Mouse (Mus musculus): ENCODE data around the gene Atp6v1f. TPM values are rescaled to one million over a fixed set of nuclear protein-coding genes. Genes with fewer than 3 reads are reported as not detected.

Atp6v1f gene
- polyA plus RNA-seq (2015; fragmentation: Nextera tagmentation; extraction: Ambion mirVana) = 221 and 243 TPM in 2 replicates

- no peaks in the 10 kb centered on the region for H3K27me3 ChIP-seq
- peak within 1 kb of the TSS; percentile 44; the same call in 1 of the 2 replicates for H3K27ac ChIP-seq
- peak; percentile 90 for ATAC-seq (ENCODE audit: insufficient number of reproducible peaks, low FRiP score, low TSS enrichment, low read depth)
- H3K9me3 ChIP-seq = no peaks in the 10 kb centered on the region
- peaks cover 20% of the 10 kb centered on the region for H3K36me3 ChIP-seq
- peak within 1 kb of the TSS; percentile 62 for H3K4me3 ChIP-seq
- peak within 1 kb of the TSS; percentile 73 for H3K4me2 ChIP-seq
- H3K4me1 ChIP-seq = peaks cover 8% of the 10 kb centered on the region
- under 1% methylated on average over 39 of the region's 39 CpGs for WGBS
- peak within 1 kb of the TSS; percentile 47 for H3K9ac ChIP-seq
These were observed at the start of gene Atp6v1f for GRCm38 (mm10) chr6:29467583-29468354. Gene Atp6v1f, plus strand, starts transcription at chr6:29467718.

DNA sequence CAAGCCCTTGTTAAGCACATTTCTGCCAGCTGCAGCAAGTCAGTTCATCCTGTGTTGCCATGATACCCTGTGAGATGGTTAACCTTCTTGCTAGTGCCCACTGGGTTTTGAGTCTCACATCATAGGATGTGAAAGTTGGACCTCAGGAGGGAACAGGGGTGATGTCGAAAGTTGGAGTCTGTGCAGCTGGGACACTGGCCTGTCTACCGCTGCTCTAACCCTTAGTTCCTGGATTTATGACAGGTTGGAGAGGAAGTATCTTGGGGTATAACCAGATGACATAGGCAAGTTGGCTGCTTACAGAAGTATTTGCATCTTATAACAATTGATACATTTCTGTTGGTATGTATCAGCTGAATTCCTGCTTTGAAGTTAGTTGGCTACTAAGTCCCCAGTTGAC is 46.9 kb upstream of the Atp6v1f start:
- no peak overlapping the region for H3K27ac ChIP-seq
- no peak overlapping the region for H3K4me3 ChIP-seq
- ATAC-seq (ENCODE audit: insufficient number of reproducible peaks, low FRiP score, low TSS enrichment, low read depth) = no peak
- no peaks in the 10 kb centered on the region for H3K9me3 ChIP-seq
- H3K4me1 ChIP-seq = no peaks in the 10 kb centered on the region
- no peak overlapping the region for H3K4me2 ChIP-seq
- H3K36me3 ChIP-seq = peaks cover 7% of the 10 kb centered on the region; the same call in 1 of the 2 replicates
- no peak overlapping the region for H3K9ac ChIP-seq
- 90% methylated on average over 2 of the region's 2 CpGs for WGBS
- H3K27me3 ChIP-seq = no peaks in the 10 kb centered on the region

- no peak overlapping the region for H3K27ac ChIP-seq
- no peaks in the 10 kb centered on the region for H3K9me3 ChIP-seq
- no peak for ATAC-seq (ENCODE audit: insufficient number of reproducible peaks, low FRiP score, low TSS enrichment, low read depth)
- H3K4me2 ChIP-seq = no peak overlapping the region
- no peaks in the 10 kb centered on the region for H3K4me1 ChIP-seq
- no peaks in the 10 kb centered on the region; the same call in 1 of the 2 replicates for H3K36me3 ChIP-seq
- H3K9ac ChIP-seq = no peak overlapping the region
- no peak overlapping the region for H3K4me3 ChIP-seq
- no peaks in the 10 kb centered on the region for H3K27me3 ChIP-seq
- WGBS = 87% methylated on average over 8 of the region's 8 CpGs
These were observed 42.4 kb upstream of the Atp6v1f start for GRCm38 (mm10) chr6:29425118-29425517.

GRCm38 (mm10) chr6:29426331-29426730 is 41.2 kb upstream of the Atp6v1f start:
- H3K27me3 ChIP-seq = no peaks in the 10 kb centered on the region
- no peak for ATAC-seq (ENCODE audit: insufficient number of reproducible peaks, low FRiP score, low TSS enrichment, low read depth)

GRCm38 (mm10) chr6:29428171-29428570 is 39.3 kb upstream of the Atp6v1f start:
- H3K27me3 ChIP-seq = peaks cover 2% of the 10 kb centered on the region; the same call in 1 of the 2 replicates
- no peak overlapping the region for H3K9ac ChIP-seq
- no peaks in the 10 kb centered on the region for H3K36me3 ChIP-seq
- no peak overlapping the region for H3K4me2 ChIP-seq
- peaks cover 23% of the 10 kb centered on the region for H3K4me1 ChIP-seq
- ATAC-seq (ENCODE audit: insufficient number of reproducible peaks, low FRiP score, low TSS enrichment, low read depth) = no peak
- H3K27ac ChIP-seq = no peak overlapping the region
- 65% methylated on average over 4 of the region's 4 CpGs for WGBS
- no peak overlapping the region for H3K4me3 ChIP-seq
- H3K9me3 ChIP-seq = no peaks in the 10 kb centered on the region

More at GRCm38 (mm10) chr6:29426331-29426730, 41.2 kb upstream of the Atp6v1f start:
- Histone ChIP-seq H3K4me3 (no peak overlapping the region), H3K27ac (no peak overlapping the region), H3K4me1 (peaks cover 7% of the 10 kb centered on the region), H3K4me2 (no peak overlapping the region), H3K9me3 (no peaks in the 10 kb centered on the region), H3K9ac (no peak overlapping the region), H3K36me3 (no peaks in the 10 kb centered on the region)
- WGBS = 68% methylated on average over 6 of the region's 6 CpGs

DNA sequence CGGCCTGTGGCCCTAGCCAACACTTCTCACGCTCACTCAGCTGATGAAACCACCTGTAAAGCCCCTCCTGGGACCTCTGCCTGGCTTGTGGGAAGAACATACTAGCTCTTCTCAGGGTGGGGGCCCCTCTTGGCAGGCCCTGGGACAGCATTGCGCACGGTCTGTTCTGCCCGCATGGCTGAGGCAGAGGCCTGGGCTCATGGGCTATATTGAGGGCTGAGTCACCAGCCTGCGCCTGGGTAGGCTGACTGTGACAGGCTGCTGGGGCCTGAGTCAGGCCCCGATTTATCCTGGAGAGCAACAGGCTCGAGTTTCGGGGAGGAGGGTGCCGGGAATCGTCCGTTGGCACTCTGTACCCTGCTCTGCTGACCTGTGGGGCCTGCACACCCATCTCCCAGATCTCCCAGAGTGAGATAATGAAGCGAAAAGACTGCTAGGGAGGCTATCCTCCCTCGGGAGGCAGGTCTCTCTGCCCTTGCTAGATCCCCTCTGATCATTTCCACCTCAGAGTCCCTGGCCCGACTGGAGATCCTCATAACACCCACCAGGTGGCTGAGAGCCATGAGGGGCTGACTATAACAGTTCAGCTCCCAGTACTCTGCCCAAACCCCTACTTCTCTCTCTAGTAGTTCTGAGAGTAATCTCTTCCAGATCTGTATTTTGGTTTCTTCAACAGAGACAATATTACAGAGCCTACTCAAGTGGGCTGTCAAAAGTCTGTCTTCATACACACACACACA is 36.7 kb upstream of the Atp6v1f start:
- no peak overlapping the region for H3K4me3 ChIP-seq
- 0 out of 2 replicates have a peak overlapping the region, but pooled peaks have one; percentile 11 for H3K27ac ChIP-seq
- H3K4me2 ChIP-seq = no peak overlapping the region
- H3K9ac ChIP-seq = no peak overlapping the region
- ATAC-seq (ENCODE audit: insufficient number of reproducible peaks, low FRiP score, low TSS enrichment, low read depth) = no peak
- no peaks in the 10 kb centered on the region for H3K36me3 ChIP-seq
- H3K9me3 ChIP-seq = no peaks in the 10 kb centered on the region
- WGBS = 42% methylated on average over 15 of the region's 15 CpGs
- H3K27me3 ChIP-seq = peaks cover 12% of the 10 kb centered on the region; the same call in 1 of the 2 replicates
- H3K4me1 ChIP-seq = peaks cover 50% of the 10 kb centered on the region

DNA sequence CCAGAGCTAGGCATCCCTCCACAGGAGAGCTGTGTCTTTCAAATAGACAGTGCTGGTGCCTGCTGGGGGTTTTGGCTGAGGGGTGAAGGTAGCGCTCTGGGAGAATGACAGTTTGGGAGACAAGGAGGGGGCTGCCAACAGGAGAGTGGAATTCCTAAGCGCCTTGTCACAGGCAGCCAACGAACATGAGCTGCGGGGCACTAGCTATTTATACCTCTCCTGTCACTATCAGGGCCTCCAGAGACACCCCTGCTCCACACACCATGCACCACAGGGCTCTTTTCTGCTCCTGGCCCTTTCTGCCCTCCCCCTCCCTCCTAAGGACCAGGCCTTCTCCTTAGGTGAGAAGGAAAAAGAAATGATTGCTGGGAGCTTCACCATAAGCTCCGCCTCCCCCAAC is 36.0 kb upstream of the Atp6v1f start:
- Histone ChIP-seq H3K4me3 (no peak overlapping the region), H3K4me2 (no peak overlapping the region), H3K27ac (no peak overlapping the region), H3K27me3 (peaks cover 12% of the 10 kb centered on the region; the same call in 1 of the 2 replicates), H3K9me3 (no peaks in the 10 kb centered on the region), H3K9ac (no peak overlapping the region), H3K4me1 (peaks cover 56% of the 10 kb centered on the region), H3K36me3 (no peaks in the 10 kb centered on the region)
- ATAC-seq (ENCODE audit: insufficient number of reproducible peaks, low FRiP score, low TSS enrichment, low read depth) = no peak
- 19% methylated on average over 5 of the region's 5 CpGs for WGBS

GRCm38 (mm10) chr6:29432156-29432555 is 35.4 kb upstream of the Atp6v1f start:
- ATAC-seq (ENCODE audit: insufficient number of reproducible peaks, low FRiP score, low TSS enrichment, low read depth) = no peak
- Histone ChIP-seq H3K9ac (no peak overlapping the region), H3K27me3 (peaks cover 12% of the 10 kb centered on the region; the same call in 1 of the 2 replicates), H3K4me2 (no peak overlapping the region), H3K9me3 (no peaks in the 10 kb centered on the region), H3K27ac (no peak overlapping the region), H3K4me1 (peaks cover 63% of the 10 kb centered on the region), H3K36me3 (no peaks in the 10 kb centered on the region), H3K4me3 (no peak overlapping the region)
- WGBS = 37% methylated on average over 3 of the region's 3 CpGs

GRCm38 (mm10) chr6:29432676-29433037 is 34.9 kb upstream of the Atp6v1f start:
- no peak for ATAC-seq (ENCODE audit: insufficient number of reproducible peaks, low FRiP score, low TSS enrichment, low read depth)
- Histone ChIP-seq H3K4me1 (peaks cover 64% of the 10 kb centered on the region), H3K27ac (0 out of 2 replicates have a peak overlapping the region, but pooled peaks have one; percentile 87)

DNA sequence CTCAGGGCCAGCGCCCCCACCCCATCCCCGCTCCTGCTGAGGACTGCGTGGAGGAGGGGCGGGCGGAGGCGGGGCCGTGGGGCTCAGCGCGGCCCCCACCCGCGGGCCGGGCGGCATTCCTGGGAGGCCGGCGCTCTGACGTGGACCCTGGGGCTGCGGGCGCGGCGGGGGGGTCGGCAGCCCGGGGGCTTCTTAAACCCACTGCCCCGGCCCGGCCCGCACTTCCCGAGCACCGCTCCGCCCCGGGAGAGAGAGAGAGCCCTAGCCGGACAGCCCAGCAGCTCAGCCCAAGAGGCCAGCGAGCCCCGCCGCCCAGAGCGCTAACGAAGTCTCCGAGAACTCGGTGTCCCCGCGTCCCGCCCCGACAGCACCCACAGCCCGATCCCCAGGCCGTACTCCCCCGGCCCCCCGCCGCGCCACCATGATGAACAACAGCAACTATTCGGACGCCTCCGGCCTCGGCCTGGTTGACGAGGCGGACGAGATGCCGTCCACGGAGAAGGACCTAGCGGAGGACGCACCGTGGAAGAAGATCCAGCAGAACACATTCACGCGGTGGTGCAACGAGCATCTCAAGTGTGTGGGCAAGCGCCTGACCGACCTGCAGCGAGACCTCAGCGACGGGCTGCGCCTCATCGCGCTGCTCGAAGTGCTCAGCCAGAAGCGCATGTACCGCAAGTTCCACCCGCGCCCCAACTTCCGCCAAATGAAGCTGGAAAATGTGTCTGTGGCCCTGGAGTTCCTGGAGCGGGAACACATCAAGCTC is 34.3 kb upstream of the Atp6v1f start, which contains the start of gene Flnc:
Flnc (plus strand) TSS at position 219 of the 766 bp plus-strand sequence.
- Histone ChIP-seq H3K9ac (peak within 1 kb of the TSS; percentile 62), H3K4me1 (peaks cover 64% of the 10 kb centered on the region), H3K36me3 (peaks cover 5% of the 10 kb centered on the region; the same call in 1 of the 2 replicates), H3K4me2 (peak within 1 kb of the TSS; percentile 82), H3K27me3 (peaks cover 12% of the 10 kb centered on the region; the same call in 1 of the 2 replicates), H3K4me3 (peak within 1 kb of the TSS; percentile 61), H3K9me3 (no peaks in the 10 kb centered on the region), H3K27ac (peak within 1 kb of the TSS; percentile 87)
- ATAC-seq (ENCODE audit: insufficient number of reproducible peaks, low FRiP score, low TSS enrichment, low read depth) = 0 out of 2 replicates have a peak, but pooled peaks have one; percentile 7
- under 1% methylated on average over 71 of the region's 77 CpGs for WGBS

More at GRCm38 (mm10) chr6:29432676-29433037, 34.9 kb upstream of the Atp6v1f start:
- no peaks in the 10 kb centered on the region for H3K36me3 ChIP-seq
- no peaks in the 10 kb centered on the region for H3K9me3 ChIP-seq
- peaks cover 12% of the 10 kb centered on the region; the same call in 1 of the 2 replicates for H3K27me3 ChIP-seq
- peak overlapping the region; percentile 62; the same call in 1 of the 2 replicates for H3K9ac ChIP-seq
- H3K4me2 ChIP-seq = peak overlapping the region; percentile 82
- H3K4me3 ChIP-seq = peak overlapping the region; percentile 61
